Mouse (Mus musculus): Measurements from ENCODE around the gene 4933415F23Rik. TPM values are rescaled to one million over a fixed set of nuclear protein-coding genes. Genes with fewer than 3 reads are reported as not detected.

4933415F23Rik gene
- polyA plus RNA-seq, 1 experiment from 2014 or later = not detected

DNA sequence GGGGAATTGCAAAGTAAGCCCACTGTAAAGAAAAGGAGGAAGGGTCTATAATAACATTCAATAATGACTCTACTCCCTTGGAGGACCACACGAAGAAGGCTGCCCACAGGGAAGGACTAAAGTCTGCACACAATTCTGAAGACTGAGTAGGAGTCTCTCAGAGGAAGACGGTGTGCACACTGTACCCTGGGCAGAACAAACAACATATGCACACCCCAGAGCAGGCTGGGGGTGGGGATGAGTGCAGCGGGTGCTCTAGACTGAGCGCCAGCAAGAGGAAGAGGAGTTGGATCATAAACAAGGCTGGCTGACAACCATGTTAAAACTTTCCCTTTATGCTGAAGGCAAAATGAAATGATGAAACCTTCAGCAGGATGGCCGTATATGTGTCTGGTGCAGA lies 34.3 kb downstream of the 4933415F23Rik start:
- no peak overlapping the region for H3K27ac ChIP-seq (replicated peaks)
- DNase-seq (ENCODE audit: low spot score) = no peak
- H3K9me3 ChIP-seq (replicated peaks) = no peaks in the 10 kb centered on the region
- H3K27me3 ChIP-seq (ENCODE audit: low read depth, poor library complexity, severe bottlenecking) = no peaks in the 10 kb centered on the region
- no peaks in the 10 kb centered on the region for H3K36me3 ChIP-seq
- no peak overlapping the region for H3K4me3 ChIP-seq
- H3K4me1 ChIP-seq = no peaks in the 10 kb centered on the region
- WGBS = 90% methylated on average over 5 of the region's 5 CpGs

DNA sequence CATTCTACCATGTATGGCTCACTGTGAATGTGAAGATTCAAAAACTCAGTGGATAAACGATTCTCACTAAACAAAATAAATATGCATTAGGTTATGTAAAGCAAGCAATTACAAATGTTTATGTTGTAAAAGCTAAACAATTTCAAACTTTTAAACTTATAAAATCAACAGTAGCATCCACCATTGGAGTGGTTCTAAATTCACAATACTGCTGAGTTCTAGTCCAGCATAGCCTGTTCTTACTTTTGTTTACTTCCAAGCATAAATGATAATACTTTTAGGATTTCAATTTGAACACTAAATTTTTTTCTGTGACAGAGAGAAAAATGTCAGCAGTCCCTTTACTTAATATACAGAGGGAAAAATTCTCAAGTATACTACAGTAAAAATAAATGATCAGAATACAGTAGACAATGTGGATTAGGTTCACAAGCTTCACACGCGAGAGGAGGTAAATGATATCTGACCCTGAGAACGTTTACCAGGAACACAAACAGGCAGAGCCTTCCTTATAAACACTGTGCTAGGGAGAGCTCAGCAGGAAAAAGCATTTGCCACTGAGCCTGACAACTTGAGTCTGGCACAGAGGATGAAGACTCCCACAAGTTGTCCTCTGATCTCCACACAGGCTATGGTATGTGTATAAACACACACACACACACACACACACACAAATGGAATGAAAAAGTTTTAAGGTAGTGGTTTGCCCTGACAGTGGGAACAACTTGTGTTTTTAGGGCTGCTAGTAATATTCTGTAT lies 37.2 kb downstream of the 4933415F23Rik start:
- Histone ChIP-seq H3K27me3 (ENCODE audit: low read depth, poor library complexity, severe bottlenecking) (no peaks in the 10 kb centered on the region), H3K9me3 (replicated peaks) (no peaks in the 10 kb centered on the region), H3K4me1 (no peaks in the 10 kb centered on the region), H3K4me3 (no peak overlapping the region), H3K27ac (replicated peaks) (no peak overlapping the region), H3K36me3 (no peaks in the 10 kb centered on the region)
- no peak for DNase-seq (ENCODE audit: low spot score)
- 75% methylated on average over 4 of the region's 4 CpGs for WGBS

DNA sequence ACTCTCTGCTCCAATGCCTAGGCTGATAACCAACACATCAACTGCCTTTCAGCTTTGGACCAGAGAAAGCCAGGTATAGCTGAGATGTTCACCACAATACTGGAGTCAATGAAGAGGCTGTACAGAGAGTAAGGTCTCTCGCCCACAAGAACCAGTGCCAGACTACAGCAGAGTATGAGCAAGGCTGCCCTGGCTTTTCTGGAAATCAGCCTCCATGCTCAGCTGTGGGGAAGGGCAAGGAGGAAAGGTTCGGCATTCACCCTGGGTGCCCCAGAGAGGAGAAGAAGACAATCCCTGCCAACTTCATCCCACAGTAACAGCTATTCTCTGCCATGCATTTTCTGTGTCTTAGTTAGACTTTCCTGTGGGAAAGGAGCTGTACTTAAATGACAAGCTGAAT lies 38.1 kb downstream of the 4933415F23Rik start:
- no peak overlapping the region for H3K27ac ChIP-seq (replicated peaks)
- no peak overlapping the region for H3K4me3 ChIP-seq
- no peaks in the 10 kb centered on the region for H3K36me3 ChIP-seq
- no peaks in the 10 kb centered on the region for H3K27me3 ChIP-seq (ENCODE audit: low read depth, poor library complexity, severe bottlenecking)
- DNase-seq (ENCODE audit: low spot score) = no peak
- H3K9me3 ChIP-seq (replicated peaks) = no peaks in the 10 kb centered on the region
- WGBS = 85% methylated on average over 2 of the region's 2 CpGs
- H3K4me1 ChIP-seq = no peaks in the 10 kb centered on the region

DNA sequence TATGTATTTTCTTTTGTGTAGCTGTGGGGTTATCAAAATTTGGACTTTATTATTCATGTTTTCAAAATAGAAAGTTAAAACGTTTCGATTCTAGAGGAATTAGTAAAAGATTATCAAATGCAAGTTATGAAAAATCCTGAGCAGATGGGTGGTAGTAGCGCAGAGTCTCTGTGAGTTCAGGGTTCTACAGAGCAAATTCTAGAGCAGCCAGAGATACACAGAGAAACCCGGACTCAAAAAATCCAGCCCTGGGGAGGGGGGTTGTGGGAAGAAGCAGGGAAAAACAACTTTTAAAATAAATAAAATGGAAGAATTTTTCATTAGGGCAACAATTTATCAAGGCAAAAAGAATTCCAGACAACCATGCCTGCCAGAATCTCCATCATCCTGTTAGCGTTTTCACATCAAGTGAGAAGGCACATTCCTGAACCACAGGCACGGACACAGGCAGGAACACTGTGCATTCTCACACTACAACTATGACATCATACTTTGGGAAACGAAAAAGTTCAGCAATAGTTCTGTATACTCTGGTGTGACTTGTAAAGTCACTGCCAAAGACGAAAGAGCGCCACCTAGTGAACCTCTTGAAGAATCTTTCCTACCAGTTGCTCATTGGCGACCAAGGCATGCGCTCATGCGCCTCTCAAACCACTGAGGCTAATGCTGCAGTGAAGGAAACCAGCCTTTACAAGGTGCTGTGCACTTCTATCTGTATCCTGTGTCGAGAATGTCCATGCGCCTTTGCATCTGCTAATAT lies 40.3 kb downstream of the 4933415F23Rik start:
- peak; percentile 50 for DNase-seq (ENCODE audit: low spot score)
- WGBS = 32% methylated on average over 14 of the region's 14 CpGs

DNA sequence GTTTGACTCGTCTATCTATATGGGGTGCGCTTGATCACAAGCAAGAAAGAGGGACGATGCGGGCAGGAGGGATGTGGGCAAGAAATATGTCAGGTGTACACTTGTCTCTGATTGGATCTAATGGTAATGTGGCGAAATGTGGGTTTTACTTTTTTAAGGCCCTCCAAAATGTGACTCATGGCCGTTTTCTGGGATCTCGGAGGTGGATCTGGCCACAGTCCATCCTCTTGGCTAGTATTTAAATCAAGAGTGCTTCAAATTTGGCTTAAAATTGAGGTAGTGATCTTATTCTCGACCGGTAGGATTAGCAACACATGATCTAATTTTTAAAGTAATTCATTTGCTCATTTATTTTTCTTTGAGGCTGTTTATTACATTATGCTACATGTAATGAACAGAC lies 42.0 kb downstream of the 4933415F23Rik start:
- Histone ChIP-seq H3K27ac (replicated peaks) (no peak overlapping the region), H3K27me3 (ENCODE audit: low read depth, poor library complexity, severe bottlenecking) (no peaks in the 10 kb centered on the region), H3K9me3 (replicated peaks) (no peaks in the 10 kb centered on the region), H3K4me3 (no peak overlapping the region), H3K36me3 (no peaks in the 10 kb centered on the region), H3K4me1 (no peaks in the 10 kb centered on the region)
- WGBS = 93% methylated on average over 9 of the region's 9 CpGs
- DNase-seq (ENCODE audit: low spot score) = no peak

More for the DNA sequence above, 40.3 kb downstream of the 4933415F23Rik start:
- Histone ChIP-seq H3K4me3 (no peak overlapping the region), H3K27me3 (ENCODE audit: low read depth, poor library complexity, severe bottlenecking) (no peaks in the 10 kb centered on the region), H3K4me1 (no peaks in the 10 kb centered on the region), H3K36me3 (no peaks in the 10 kb centered on the region), H3K9me3 (replicated peaks) (no peaks in the 10 kb centered on the region), H3K27ac (replicated peaks) (no peak overlapping the region)
